Mouse (Mus musculus): Measurements from ENCODE around the gene Arhgef3.
A peak's percentile ranks its signal among the peaks of the same experiment; 100 is the strongest.

Arhgef3 gene

GRCm38 (mm10) chr14:27164639-27165038 is 49.9 kb downstream of the Arhgef3 start:
- no peak for DNase-seq (ENCODE audit: low spot score)

DNA sequence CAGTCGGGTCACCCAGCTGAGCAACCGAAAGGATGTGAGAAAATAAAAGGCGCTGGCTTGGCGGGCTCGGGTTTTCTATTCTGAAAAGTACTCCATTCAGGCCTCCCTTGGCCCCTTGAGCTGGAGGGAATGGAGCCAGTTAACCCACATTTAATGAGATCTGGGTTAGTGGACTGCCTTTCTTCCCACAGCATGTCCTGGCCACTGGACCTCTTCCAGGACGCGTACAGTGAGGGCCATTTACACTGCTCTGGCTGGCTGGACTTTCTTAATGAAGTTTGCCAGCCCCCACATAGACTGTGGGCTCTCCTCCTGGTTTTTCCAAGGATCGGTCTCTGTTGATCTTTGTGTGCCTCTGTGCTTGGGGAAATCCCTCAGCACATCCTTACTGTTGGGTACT is 52.1 kb downstream of the Arhgef3 start:
- DNase-seq (ENCODE audit: low spot score): no peak

- DNase-seq (ENCODE audit: low spot score): no peak
Measured at GRCm38 (mm10) chr14:27167177-27167576, 52.5 kb downstream of the Arhgef3 start.

- no peak for DNase-seq (ENCODE audit: low spot score)
Measured at GRCm38 (mm10) chr14:27168387-27168786, 53.7 kb downstream of the Arhgef3 start.

GRCm38 (mm10) chr14:27169287-27169686 is 54.6 kb downstream of the Arhgef3 start:
- no peak for DNase-seq (ENCODE audit: low spot score)

DNA sequence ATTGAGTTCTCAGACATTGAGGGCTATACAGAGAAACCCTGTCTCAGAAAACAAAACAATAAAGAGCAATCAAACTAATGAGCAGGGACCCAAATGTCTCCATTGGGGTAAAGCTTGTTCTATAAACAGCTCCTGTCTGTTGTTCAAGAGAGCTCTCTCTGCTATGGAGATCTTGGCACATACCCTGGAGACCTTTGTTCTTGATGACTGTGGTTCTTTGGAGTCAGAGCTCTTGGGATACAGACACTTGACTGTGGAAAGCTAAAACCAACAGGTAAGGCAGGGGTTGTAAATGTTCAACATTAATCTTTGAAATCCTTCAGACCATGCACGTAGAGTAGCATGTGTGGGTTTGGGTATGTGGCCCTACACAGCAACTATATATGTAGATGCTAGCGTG is 55.7 kb downstream of the Arhgef3 start:
- DNase-seq (ENCODE audit: low spot score): no peak

DNA sequence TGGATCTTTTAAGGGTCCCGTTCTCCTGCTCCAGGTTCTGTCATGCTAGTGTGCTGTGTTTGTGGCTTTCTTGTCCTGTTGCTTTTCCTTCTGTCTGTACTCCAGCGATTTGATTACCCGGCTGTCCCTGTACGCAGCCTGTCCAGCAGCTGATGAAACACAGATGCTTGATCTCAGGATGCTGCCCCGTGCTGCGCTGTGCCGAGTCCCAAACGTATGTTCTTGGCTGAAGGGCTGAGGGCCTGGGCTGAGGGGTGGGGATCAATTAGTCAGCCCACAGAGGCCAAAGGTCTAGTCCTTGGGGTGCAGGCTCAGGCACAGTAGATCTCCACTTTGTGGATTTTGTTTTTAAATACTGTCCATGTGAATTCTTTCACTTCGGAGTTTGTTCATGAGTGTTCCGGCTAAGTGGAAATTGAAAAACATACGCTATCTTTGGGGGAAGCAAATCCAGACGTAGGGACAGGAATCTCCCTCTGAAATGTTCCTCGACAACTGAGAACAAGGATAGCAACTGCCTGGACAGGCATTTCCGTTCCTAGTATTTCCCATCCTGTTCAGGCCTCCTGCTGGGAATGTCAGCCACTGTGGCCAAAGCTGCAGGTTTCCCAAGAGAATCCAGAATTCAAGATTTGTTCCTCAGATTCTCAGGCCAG is 56.6 kb downstream of the Arhgef3 start:
- DNase-seq (ENCODE audit: low spot score): no peak

DNA sequence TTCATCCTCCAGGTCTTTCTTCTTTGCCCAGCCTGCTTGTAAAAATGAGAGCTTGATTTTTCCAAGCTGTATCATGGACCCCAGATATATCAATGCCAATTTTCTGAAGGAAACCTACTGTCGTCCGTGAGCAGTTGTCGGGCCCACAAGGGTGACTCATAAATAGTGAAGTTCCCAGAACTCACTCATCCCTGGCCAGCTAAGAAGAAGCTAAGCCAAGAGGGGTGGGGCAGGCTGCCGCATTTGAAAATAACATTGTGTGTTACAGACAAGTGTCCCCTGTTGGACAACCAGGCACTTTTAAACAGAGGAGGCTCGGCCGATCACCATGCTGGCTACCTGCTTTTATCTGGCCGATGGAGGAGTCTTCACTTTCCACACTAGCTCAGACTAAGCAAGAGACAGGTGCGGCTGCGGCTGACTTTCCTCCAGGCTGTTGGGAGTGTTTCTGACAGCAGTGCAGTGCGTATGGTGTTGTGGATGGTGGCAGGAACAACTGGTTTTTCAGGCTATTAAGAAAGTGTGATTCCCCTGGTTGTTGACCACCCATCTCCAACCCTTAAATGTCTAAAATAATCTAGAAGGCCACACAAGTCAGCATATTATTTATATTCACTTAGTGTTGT is 58.6 kb downstream of the Arhgef3 start:
- DNase-seq (ENCODE audit: low spot score): no peak

DNA sequence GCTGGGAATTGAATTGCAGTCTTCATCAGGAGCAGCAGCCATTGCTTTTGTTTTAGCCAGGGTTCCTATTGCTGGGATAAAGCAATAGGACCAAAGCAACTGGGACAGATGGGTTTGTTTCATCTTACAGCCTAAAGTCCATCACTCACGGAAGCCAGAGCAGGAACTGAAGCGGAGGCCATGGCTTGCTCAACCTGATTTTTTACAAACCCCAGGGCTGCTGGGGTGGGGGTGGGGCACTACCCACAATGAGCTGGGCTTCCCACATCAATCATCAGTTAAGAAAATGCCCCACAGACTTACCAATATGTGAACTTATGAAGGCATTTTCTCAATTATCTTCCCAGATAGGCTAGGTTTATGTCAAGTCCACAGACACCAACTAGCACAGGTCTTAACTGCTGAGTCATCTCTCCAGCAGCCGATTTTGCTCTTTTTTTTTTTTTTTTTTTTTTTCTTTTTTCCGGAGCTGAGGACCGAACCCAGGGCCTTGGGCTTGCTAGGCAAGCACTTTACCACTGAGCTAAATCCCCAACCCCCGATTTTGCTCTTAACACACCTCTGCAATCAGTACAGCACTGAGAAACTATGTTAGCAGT is 59.6 kb downstream of the Arhgef3 start:
- no peak for DNase-seq (ENCODE audit: low spot score)

DNA sequence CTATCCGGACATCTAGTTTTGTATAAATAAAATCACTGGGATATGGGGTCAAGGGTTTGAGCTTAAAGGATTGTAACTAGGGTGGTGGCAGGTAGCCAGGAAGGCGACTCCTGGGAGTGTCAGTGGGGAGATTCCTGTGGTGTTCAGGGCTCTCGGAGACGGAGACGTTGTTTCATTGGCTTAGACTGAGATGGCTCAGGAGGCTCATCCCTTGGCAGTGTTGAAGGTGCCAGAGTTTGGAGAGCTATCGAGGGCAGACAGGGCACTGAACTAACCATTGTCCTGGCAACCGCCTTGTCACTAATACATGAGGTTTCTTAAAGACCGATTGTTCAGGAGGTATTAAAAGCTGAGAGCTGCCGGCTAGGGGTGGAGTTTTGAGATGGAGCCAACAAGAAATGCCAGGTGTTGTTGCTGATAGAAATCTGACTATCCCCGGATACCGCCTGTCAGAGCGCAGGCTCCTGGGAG is 60.2 kb downstream of the Arhgef3 start:
- no peak for DNase-seq (ENCODE audit: low spot score)

DNA sequence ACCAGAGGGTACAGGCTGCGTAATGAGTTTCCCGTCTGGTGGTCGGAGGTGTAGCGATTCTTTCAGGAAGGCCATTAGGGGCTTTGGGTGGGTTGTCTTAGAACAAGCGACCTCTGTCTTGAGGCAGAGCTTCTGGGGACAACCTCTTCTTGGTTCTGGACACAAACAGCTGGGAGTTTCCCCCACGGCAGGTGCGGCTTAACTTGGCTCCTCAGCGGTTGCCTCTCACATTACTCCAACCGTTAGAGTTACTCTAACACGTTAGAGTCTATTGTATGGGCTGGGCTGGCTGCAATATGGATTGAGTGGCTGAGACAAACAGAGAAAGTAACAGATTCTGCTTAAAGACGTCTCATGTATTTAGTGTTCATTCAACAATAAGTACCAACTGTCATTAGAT is 60.6 kb downstream of the Arhgef3 start:
- no peak for DNase-seq (ENCODE audit: low spot score)

DNA sequence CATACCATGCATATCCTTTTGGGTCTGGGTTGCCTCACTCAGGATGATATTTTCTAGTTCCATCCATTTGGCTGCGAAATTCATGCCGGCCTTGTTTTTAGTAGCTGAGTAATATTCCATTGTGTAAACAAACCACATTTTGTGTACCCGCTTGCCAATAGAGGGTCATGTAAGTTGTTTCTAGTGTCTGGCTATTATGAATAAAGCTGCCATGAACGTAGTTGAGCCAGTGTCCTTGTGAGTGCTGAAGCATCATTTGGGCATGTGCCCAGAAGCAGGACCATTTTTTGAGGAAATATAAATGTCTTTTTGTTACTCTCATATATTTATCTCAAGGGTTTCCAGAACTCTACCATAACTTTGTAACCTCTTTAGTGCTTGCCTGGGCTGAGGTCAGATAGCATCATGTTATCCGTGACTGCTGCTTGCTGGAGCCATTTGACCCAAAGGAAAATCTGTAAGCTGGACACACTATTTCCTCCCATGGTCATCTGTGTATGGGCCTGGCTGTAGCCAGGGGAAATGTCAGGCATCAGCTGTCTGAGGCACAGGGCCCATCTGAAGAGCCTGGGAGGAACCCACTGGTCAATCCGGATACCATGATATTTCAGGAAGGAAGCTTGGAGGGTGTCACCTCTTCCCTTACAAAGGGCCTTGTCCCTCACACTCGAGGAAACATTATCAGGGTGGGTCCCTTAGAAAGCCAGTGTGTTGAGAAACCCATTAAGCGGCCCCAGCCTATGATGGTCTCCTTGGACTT is 63.3 kb downstream of the Arhgef3 start:
- DNase-seq (ENCODE audit: low spot score): no peak

- no peak for DNase-seq (ENCODE audit: low spot score)
Measured at GRCm38 (mm10) chr14:27178560-27178920, 63.8 kb downstream of the Arhgef3 start.

- DNase-seq (ENCODE audit: low spot score): no peak
Measured at GRCm38 (mm10) chr14:27179771-27180170, 65.1 kb downstream of the Arhgef3 start.

GRCm38 (mm10) chr14:27182059-27182458 is 67.4 kb downstream of the Arhgef3 start:
- DNase-seq (ENCODE audit: low spot score): no peak

DNA sequence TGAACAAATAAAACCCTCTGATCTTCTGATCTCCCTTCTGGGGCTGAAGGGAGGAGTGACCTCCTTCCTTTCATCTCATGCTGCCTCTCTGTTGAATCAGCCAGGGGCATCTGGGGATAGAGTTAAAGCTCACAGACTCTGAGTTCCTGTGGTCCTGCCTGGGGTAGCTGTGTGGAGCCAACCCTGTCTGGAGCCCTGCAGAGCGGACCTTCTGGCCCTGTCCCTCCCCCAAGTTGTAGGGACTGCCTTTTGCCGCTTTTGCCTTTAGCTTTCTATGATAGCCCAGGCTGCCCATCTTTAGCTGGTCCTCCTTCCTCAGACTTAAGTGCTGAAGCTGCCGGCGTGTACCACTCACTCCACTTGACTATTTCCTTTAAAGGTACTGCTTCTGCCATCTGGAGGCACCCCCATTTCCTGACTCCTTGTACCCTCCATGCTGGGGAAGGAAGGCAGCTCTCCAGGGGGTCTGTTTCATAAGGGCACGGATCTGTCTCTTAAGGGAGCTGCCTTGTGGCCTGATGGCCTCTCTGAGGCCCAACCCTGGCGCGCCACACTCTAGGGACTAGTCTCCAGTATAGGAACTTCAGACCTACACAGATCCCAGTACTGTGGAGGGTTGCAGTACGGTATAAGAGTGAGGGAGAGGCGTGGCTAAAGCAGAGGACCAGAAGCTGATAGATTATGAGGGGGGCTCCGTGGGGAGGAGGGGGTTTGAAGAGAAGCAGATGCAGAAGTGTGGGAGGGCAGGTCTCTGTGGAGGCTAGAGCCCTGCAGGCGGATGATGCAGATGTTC is 68.1 kb downstream of the Arhgef3 start:
- no peak for DNase-seq (ENCODE audit: low spot score)

DNA sequence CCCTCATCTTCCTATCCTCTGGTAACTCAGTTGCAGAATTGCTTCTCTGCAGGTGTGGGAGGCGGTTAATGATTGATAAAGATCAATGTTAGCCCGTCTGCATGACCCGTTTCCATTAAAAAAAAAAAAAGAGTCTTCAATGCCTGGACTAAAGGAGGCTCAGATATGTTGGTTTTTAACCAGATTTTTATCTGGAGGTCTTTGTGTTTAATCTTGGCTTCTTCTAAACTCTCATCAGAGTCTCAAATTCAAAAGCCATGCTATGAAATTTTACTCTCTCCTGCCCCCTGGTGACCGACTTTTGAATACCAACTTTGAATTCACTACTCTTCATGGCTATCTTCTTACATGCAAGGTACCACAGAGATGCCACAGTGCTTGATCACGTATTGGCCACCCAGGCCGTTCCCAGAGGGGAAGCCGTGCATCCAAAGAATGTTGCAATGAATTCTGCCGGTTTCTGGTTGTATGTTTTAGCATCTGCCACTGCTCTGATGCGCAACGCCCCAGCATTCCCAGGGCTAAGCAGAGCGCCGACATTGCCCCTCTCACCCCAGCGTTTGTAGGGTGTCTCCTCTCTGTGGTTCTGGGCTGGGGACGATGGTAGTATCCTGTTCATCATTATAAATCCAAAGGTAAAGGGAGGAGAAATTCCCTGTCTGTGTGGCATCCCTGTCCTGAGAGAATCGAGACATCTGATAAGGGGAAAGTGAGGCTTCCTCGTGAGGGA is 69.0 kb downstream of the Arhgef3 start:
- no peak for DNase-seq (ENCODE audit: low spot score)

DNA sequence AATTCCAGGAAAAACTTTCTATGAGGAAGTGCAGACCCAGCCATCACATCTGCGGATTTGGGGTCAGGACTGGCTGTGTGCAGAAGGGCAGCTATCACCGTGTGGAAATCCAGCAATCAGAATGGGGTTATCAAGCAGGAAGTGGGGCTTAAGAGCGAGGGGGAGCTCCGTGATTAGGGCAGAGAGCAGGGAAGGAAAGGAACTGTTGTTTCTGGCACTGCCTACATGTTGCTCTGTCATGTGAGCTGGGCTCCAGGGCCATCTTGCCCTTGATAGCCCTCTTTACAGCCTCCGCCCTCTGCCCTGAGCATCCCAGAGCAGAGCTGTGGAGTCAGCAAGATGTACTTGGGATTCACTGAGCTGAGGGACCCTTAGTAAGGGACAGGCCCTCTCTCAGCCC is 71.2 kb downstream of the Arhgef3 start:
- DNase-seq (ENCODE audit: low spot score): no peak

GRCm38 (mm10) chr14:27186596-27186995 is 71.9 kb downstream of the Arhgef3 start:
- DNase-seq (ENCODE audit: low spot score): no peak

DNA sequence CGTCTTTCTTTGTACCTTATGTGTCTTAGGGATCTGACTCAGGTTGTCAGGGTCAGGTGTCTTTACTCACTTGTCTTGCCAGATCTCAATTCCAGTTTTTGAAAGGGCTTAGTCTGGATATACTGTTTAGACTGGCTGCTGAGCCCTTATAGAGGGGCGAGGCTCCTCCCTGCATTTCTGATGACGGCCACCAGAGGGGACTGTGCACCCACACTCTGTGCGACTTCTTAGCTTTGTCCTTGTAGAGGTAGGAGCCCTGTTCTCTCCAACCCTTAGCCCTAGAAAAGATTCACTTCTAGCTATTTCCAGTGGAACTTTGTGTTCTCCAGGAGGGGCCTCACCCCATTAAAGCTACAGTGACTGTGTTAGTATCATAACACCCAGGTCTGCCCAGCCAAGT is 72.3 kb downstream of the Arhgef3 start:
- DNase-seq (ENCODE audit: low spot score): peak; percentile 43

DNA sequence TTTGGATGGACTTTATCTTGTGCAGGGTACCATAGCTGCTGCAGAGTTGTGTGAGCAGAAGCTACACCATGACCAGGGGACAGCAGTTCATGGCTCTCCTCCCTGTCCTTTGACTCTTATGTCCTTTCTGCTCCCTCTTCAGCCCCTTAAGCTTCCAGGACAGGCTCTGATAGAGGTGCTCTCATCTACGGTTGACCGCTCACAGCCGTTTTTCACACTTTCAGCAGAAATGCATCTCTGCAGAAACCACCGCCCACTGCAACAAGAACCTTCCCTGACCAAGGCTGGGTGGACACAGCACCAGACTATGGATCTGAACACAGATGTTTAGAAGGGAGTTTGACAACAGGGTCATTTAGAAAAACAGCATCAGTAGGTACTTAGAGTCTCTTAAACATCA is 73.2 kb downstream of the Arhgef3 start:
- no peak for DNase-seq (ENCODE audit: low spot score)

All from urinary bladder, postnatal 10 days (tissue).